Mouse (Mus musculus): ENCODE results near the gene Gm17949.

- TF ChIP-seq POLR2A (IDR thresholded peaks at IDR 0.05; ENCODE audit: low read depth, low read length) (no peak), CTCF (IDR thresholded peaks at IDR 0.05; ENCODE audit: extremely low read depth, insufficient read length, insufficient replicate concordance, low read depth, low read length) (no peak)
Measured at GRCm38 (mm10) chr17:57056246-57056645, 45.0 kb downstream of the Gm17949 start.
